Mouse (Mus musculus): ENCODE results near the gene Plcb1. TPM values are rescaled to one million over a fixed set of nuclear protein-coding genes. Genes with fewer than 3 reads are reported as not detected.

The Plcb1 gene
- polyA plus RNA-seq, 1 experiment from 2014 or later, result 4.6 TPM

DNA sequence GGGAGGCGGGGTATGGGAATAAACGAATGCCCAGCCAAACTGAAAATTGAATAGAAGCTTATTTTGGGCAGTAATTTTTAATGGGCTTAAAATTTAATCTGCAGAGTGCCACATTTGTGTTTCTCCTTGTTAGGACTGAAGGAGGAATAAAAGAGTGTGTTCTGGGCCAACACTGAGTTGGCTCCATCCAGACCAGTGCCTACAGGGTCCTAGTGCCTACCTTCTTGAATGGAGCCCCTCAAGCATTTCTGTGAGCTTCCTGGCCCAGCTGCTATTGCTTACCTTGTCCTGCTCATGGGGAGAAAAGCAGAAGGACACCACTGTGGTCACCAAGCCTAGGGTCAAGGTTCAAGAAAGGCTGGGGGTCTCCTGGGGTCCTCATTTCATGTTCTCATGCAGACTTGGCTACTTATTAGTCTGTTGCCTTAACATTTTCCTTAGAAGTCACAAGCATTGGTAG is 128.3 kb downstream of the Plcb1 start:
- H3K9ac ChIP-seq (ENCODE audit: low read depth, low read length), result no peak overlapping the region
- H3K36me3 ChIP-seq (ENCODE audit: control insufficient read depth, insufficient read depth), result no peaks in the 10 kb centered on the region
- no peak overlapping the region for H3K27ac ChIP-seq (ENCODE audit: low read length)
- no peaks in the 10 kb centered on the region for H3K4me1 ChIP-seq (ENCODE audit: control insufficient read depth, low read depth, low read length)
- H3K4me3 ChIP-seq (ENCODE audit: low read depth, low read length), result no peak overlapping the region
- no peak overlapping the region for H3K4me2 ChIP-seq (ENCODE audit: low read depth, low read length)
- ATAC-seq (ENCODE audit: low read depth), result no peak
- no peaks in the 10 kb centered on the region for H3K9me3 ChIP-seq (replicated peaks; ENCODE audit: control insufficient read depth, low read length)
- H3K27me3 ChIP-seq (ENCODE audit: control insufficient read depth, insufficient read depth, low read depth, low read length), result no peaks in the 10 kb centered on the region
- 63% methylated on average over 2 of the region's 2 CpGs for WGBS (ENCODE audit: insufficient replicate concordance)

DNA sequence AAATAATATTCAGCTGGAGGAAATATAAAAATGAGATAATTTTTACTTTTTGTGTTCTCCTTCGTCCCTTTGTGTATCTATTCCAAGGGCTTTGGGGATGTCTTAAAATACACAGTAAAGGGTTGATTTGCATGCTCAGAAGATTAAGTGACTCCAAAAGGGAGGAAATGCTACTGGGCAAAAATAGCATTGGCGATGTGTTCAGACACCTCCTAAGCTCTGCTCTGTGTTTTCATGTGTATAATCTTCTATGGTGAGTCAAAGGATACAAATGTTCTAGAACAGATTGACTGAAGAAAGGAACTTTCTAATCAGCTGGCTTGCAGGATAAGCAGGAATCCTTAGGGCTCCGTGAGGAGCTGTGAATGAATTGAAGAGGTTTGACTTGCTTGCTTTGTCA is 129.2 kb downstream of the Plcb1 start:
- no peak overlapping the region for H3K4me2 ChIP-seq (ENCODE audit: low read depth, low read length)
- no peak overlapping the region for H3K9ac ChIP-seq (ENCODE audit: low read depth, low read length)
- no peaks in the 10 kb centered on the region for H3K4me1 ChIP-seq (ENCODE audit: control insufficient read depth, low read depth, low read length)
- no peaks in the 10 kb centered on the region for H3K27me3 ChIP-seq (ENCODE audit: control insufficient read depth, insufficient read depth, low read depth, low read length)
- no peak for ATAC-seq (ENCODE audit: low read depth)
- 55% methylated on average over 3 of the region's 3 CpGs for WGBS (ENCODE audit: insufficient replicate concordance)
- no peak overlapping the region for H3K27ac ChIP-seq (ENCODE audit: low read length)
- no peak overlapping the region for H3K4me3 ChIP-seq (ENCODE audit: low read depth, low read length)
- no peaks in the 10 kb centered on the region for H3K36me3 ChIP-seq (ENCODE audit: control insufficient read depth, insufficient read depth)
- no peaks in the 10 kb centered on the region for H3K9me3 ChIP-seq (replicated peaks; ENCODE audit: control insufficient read depth, low read length)

DNA sequence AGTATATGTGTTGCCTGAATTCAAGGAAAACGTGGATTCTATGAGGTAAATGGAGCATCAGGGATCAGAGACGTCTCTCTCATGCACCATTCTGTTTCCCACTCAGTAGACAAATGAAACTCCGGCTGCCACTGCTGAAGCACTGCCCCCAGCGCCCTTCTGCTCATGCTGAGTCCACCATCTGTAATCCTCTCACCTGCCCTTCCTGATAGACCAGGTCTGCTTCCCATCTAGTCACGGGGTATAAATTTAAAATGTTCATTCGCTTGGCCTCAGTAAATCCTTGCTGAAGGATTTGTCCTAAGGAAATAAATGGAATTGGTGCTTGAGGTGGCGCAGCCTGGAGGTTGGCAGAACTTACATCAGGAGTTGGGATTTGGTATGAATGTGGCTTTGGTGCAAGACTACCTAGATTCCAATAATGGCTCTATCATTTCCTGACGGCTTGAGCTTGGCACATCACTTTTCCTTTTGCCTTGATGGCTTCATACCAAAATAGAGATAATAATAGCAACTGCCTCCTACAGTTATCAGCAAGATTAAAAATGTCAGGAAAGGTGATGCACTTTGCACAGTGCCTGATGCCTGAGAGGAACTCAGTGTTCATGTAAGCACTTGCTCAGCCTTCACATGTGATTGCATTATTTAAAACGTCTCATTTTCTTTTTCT is 134.9 kb downstream of the Plcb1 start:
- Histone ChIP-seq H3K9me3 (replicated peaks; ENCODE audit: control insufficient read depth, low read length) (no peaks in the 10 kb centered on the region), H3K36me3 (ENCODE audit: control insufficient read depth, insufficient read depth) (no peaks in the 10 kb centered on the region), H3K4me2 (ENCODE audit: low read depth, low read length) (no peak overlapping the region), H3K4me3 (ENCODE audit: low read depth, low read length) (no peak overlapping the region), H3K9ac (ENCODE audit: low read depth, low read length) (no peak overlapping the region), H3K27ac (ENCODE audit: low read length) (no peak overlapping the region), H3K27me3 (ENCODE audit: control insufficient read depth, insufficient read depth, low read depth, low read length) (no peaks in the 10 kb centered on the region), H3K4me1 (ENCODE audit: control insufficient read depth, low read depth, low read length) (no peaks in the 10 kb centered on the region; the same call in none of the 2 replicates)
- 62% methylated on average over 9 of the region's 9 CpGs for WGBS (ENCODE audit: insufficient replicate concordance)
- ATAC-seq (ENCODE audit: low read depth), result no peak

GRCm38 (mm10) chr2:134922636-134923375 is 136.9 kb downstream of the Plcb1 start:
- no peaks in the 10 kb centered on the region for H3K27me3 ChIP-seq (ENCODE audit: control insufficient read depth, insufficient read depth, low read depth, low read length)
- H3K27ac ChIP-seq (ENCODE audit: low read length), result no peak overlapping the region
- WGBS (ENCODE audit: insufficient replicate concordance), result 63% methylated on average over 10 of the region's 10 CpGs
- no peak overlapping the region for H3K4me3 ChIP-seq (ENCODE audit: low read depth, low read length)
- no peaks in the 10 kb centered on the region; the same call in none of the 2 replicates for H3K4me1 ChIP-seq (ENCODE audit: control insufficient read depth, low read depth, low read length)
- H3K4me2 ChIP-seq (ENCODE audit: low read depth, low read length), result no peak overlapping the region
- no peak overlapping the region for H3K9ac ChIP-seq (ENCODE audit: low read depth, low read length)
- ATAC-seq (ENCODE audit: low read depth), result no peak; the same call in 1 of the 2 replicates
- H3K9me3 ChIP-seq (replicated peaks; ENCODE audit: control insufficient read depth, low read length), result no peaks in the 10 kb centered on the region
- H3K36me3 ChIP-seq (ENCODE audit: control insufficient read depth, insufficient read depth), result no peaks in the 10 kb centered on the region

DNA sequence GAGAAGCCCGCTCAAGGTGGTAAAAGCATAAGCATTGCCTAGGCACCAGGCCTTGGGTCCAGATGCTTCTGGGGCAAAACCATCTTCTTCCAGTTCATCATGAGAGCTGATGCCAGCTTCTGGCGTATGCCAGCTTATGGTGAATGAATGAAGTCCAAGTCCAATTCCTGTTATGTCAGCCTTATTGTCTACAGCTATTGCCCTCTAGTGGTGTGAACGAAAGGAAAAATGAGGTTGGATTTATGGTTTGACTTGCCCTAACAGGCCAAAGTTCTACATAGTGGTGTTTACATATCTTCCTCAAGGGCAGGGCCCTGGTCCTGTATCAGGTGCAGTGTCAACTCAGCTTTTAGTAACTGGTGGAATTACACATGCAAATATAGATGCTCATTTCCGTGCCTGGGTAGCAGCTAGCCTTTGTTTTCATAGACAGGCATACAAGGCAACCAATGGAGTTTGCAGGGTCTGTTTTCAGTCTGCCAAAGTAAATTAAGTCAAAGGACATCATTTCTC is 138.3 kb downstream of the Plcb1 start:
- 65% methylated on average over 4 of the region's 4 CpGs for WGBS (ENCODE audit: insufficient replicate concordance)
- H3K4me2 ChIP-seq (ENCODE audit: low read depth, low read length), result no peak overlapping the region
- H3K4me1 ChIP-seq (ENCODE audit: control insufficient read depth, low read depth, low read length), result no peaks in the 10 kb centered on the region; the same call in none of the 2 replicates
- H3K27ac ChIP-seq (ENCODE audit: low read length), result no peak overlapping the region
- H3K27me3 ChIP-seq (ENCODE audit: control insufficient read depth, insufficient read depth, low read depth, low read length), result no peaks in the 10 kb centered on the region
- no peak overlapping the region for H3K9ac ChIP-seq (ENCODE audit: low read depth, low read length)
- ATAC-seq (ENCODE audit: low read depth), result no peak
- H3K4me3 ChIP-seq (ENCODE audit: low read depth, low read length), result no peak overlapping the region
- no peaks in the 10 kb centered on the region for H3K36me3 ChIP-seq (ENCODE audit: control insufficient read depth, insufficient read depth)
- no peaks in the 10 kb centered on the region for H3K9me3 ChIP-seq (replicated peaks; ENCODE audit: control insufficient read depth, low read length)

DNA sequence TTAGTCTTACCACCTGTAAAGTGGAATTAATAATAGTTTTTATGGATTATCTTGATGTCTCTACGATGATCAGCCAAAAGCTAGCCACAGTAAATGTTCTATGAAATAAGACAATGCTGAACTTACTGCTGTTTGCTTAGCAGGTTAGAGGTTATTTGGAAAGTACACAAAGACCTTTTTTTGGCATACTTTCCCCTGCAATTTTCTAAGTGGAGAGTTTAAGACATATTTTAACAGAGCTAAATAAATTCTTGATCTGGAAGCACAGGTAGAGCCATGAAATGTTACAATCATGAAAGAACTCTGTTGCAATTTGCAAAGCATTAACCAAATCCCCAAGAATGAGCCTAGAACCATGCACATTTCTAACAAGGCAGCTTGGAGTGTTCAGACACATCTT is 140.4 kb downstream of the Plcb1 start:
- Histone ChIP-seq H3K4me1 (ENCODE audit: control insufficient read depth, low read depth, low read length) (no peaks in the 10 kb centered on the region; the same call in none of the 2 replicates), H3K36me3 (ENCODE audit: control insufficient read depth, insufficient read depth) (no peaks in the 10 kb centered on the region), H3K4me3 (ENCODE audit: low read depth, low read length) (no peak overlapping the region), H3K27ac (ENCODE audit: low read length) (no peak overlapping the region), H3K4me2 (ENCODE audit: low read depth, low read length) (no peak overlapping the region), H3K27me3 (ENCODE audit: control insufficient read depth, insufficient read depth, low read depth, low read length) (no peaks in the 10 kb centered on the region), H3K9ac (ENCODE audit: low read depth, low read length) (no peak overlapping the region), H3K9me3 (replicated peaks; ENCODE audit: control insufficient read depth, low read length) (no peaks in the 10 kb centered on the region)
- WGBS (ENCODE audit: insufficient replicate concordance), result 45% methylated on average over 1 of the region's 1 CpGs
- ATAC-seq (ENCODE audit: low read depth), result no peak

DNA sequence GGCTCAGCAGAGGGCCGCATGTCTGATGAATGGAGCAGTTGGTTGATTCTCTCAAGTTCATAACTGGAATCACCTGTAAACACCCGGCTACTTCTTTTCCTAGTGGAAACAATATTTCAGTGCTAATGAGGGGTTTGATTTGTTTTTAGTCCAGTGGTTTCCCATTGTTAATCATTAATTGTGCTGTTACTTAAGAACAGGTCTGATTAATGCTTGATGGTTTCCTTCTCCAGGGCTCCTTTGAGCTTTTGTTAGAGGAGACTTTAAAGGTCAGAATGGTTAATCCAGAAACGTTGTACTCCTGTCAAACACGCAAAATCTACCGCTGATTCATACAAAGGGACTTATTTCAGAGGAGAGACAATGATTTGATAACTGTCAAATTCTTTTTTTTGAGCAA is 141.2 kb downstream of the Plcb1 start:
- WGBS (ENCODE audit: insufficient replicate concordance), result 50% methylated on average over 5 of the region's 5 CpGs
- no peaks in the 10 kb centered on the region for H3K27me3 ChIP-seq (ENCODE audit: control insufficient read depth, insufficient read depth, low read depth, low read length)
- H3K4me1 ChIP-seq (ENCODE audit: control insufficient read depth, low read depth, low read length), result no peaks in the 10 kb centered on the region; the same call in none of the 2 replicates
- H3K9ac ChIP-seq (ENCODE audit: low read depth, low read length), result no peak overlapping the region
- no peaks in the 10 kb centered on the region for H3K36me3 ChIP-seq (ENCODE audit: control insufficient read depth, insufficient read depth)
- H3K27ac ChIP-seq (ENCODE audit: low read length), result no peak overlapping the region
- ATAC-seq (ENCODE audit: low read depth), result no peak
- H3K9me3 ChIP-seq (replicated peaks; ENCODE audit: control insufficient read depth, low read length), result no peaks in the 10 kb centered on the region
- H3K4me2 ChIP-seq (ENCODE audit: low read depth, low read length), result no peak overlapping the region
- H3K4me3 ChIP-seq (ENCODE audit: low read depth, low read length), result no peak overlapping the region

GRCm38 (mm10) chr2:134929452-134929851 is 143.6 kb downstream of the Plcb1 start:
- no peak overlapping the region for H3K27ac ChIP-seq (ENCODE audit: low read length)
- H3K4me1 ChIP-seq (ENCODE audit: control insufficient read depth, low read depth, low read length), result no peaks in the 10 kb centered on the region; the same call in 1 of the 2 replicates
- no peaks in the 10 kb centered on the region for H3K27me3 ChIP-seq (ENCODE audit: control insufficient read depth, insufficient read depth, low read depth, low read length)
- ATAC-seq (ENCODE audit: low read depth), result no peak
- H3K4me3 ChIP-seq (ENCODE audit: low read depth, low read length), result no peak overlapping the region
- H3K36me3 ChIP-seq (ENCODE audit: control insufficient read depth, insufficient read depth), result no peaks in the 10 kb centered on the region
- H3K9ac ChIP-seq (ENCODE audit: low read depth, low read length), result no peak overlapping the region
- no peak overlapping the region for H3K4me2 ChIP-seq (ENCODE audit: low read depth, low read length)
- H3K9me3 ChIP-seq (replicated peaks; ENCODE audit: control insufficient read depth, low read length), result no peaks in the 10 kb centered on the region

GRCm38 (mm10) chr2:134930961-134931360 is 145.1 kb downstream of the Plcb1 start:
- Histone ChIP-seq H3K4me3 (ENCODE audit: low read depth, low read length) (no peak overlapping the region), H3K9me3 (replicated peaks; ENCODE audit: control insufficient read depth, low read length) (no peaks in the 10 kb centered on the region), H3K36me3 (ENCODE audit: control insufficient read depth, insufficient read depth) (no peaks in the 10 kb centered on the region), H3K4me2 (ENCODE audit: low read depth, low read length) (no peak overlapping the region), H3K4me1 (ENCODE audit: control insufficient read depth, low read depth, low read length) (no peaks in the 10 kb centered on the region; the same call in 1 of the 2 replicates), H3K27me3 (ENCODE audit: control insufficient read depth, insufficient read depth, low read depth, low read length) (no peaks in the 10 kb centered on the region), H3K9ac (ENCODE audit: low read depth, low read length) (no peak overlapping the region), H3K27ac (ENCODE audit: low read length) (peak overlapping the region; percentile 32; the same call in 1 of the 2 replicates)
- 53% methylated on average over 4 of the region's 4 CpGs for WGBS (ENCODE audit: insufficient replicate concordance)
- no peak for ATAC-seq (ENCODE audit: low read depth)
